Mouse (Mus musculus) ovary, postnatal 36 days (tissue): ENCODE measurements at regions not wholly inside any gene's neighbourhood (a gene's known extent, or its start where the extent isn't known, plus 50 kb on each side); places are given as distances from the start of the nearest gene placed in this dataset.
A peak's percentile ranks its signal among the peaks of the same experiment; 100 is the strongest.

Source experiments
- DNase-seq: peaks from one replicate; pipeline ENCODE4 v3.0.0; 2022; ENCODE audit warnings: low spot score, mixed read lengths

GRCm38 (mm10) chr13:53704104-53704503 lies 231.2 kb upstream of the Msx2 start:
- DNase-seq = no peak

- no peak for DNase-seq
These were observed 227.4 kb upstream of the Msx2 start for GRCm38 (mm10) chr13:53700236-53700635.

GRCm38 (mm10) chr13:53697954-53698353 lies 225.1 kb upstream of the Msx2 start:
- DNase-seq = no peak

GRCm38 (mm10) chr13:53695385-53695784 lies 222.5 kb upstream of the Msx2 start:
- DNase-seq = no peak

- no peak for DNase-seq
These were observed 216.1 kb upstream of the Msx2 start for GRCm38 (mm10) chr13:53688934-53689333.

GRCm38 (mm10) chr13:53688489-53688888 lies 215.6 kb upstream of the Msx2 start:
- peak; percentile 75 for DNase-seq

- no peak for DNase-seq
These were observed 211.6 kb upstream of the Msx2 start for GRCm38 (mm10) chr13:53684498-53684897.

GRCm38 (mm10) chr13:53677187-53677586 lies 204.3 kb upstream of the Msx2 start:
- no peak for DNase-seq

GRCm38 (mm10) chr13:53670361-53670760 lies 197.5 kb upstream of the Msx2 start:
- no peak for DNase-seq

GRCm38 (mm10) chr13:53667518-53667917 lies 194.6 kb upstream of the Msx2 start:
- DNase-seq = no peak

- DNase-seq = no peak
These were observed 192.7 kb upstream of the Msx2 start for GRCm38 (mm10) chr13:53665592-53665991.

GRCm38 (mm10) chr13:53664631-53665230 lies 191.9 kb upstream of the Msx2 start:
- no peak for DNase-seq

GRCm38 (mm10) chr13:53652826-53653225 lies 180.0 kb upstream of the Msx2 start:
- DNase-seq = no peak

GRCm38 (mm10) chr13:53648353-53648752 lies 175.5 kb upstream of the Msx2 start:
- no peak for DNase-seq

- DNase-seq = no peak
These were observed 169.7 kb upstream of the Msx2 start for GRCm38 (mm10) chr13:53642557-53642956.

GRCm38 (mm10) chr13:53639584-53639983 lies 166.7 kb upstream of the Msx2 start:
- DNase-seq = no peak

GRCm38 (mm10) chr13:53639115-53639514 lies 166.2 kb upstream of the Msx2 start:
- no peak for DNase-seq

GRCm38 (mm10) chr13:53636011-53636410 lies 163.1 kb upstream of the Msx2 start:
- DNase-seq = no peak

- DNase-seq = no peak
These were observed 161.8 kb upstream of the Msx2 start for GRCm38 (mm10) chr13:53634637-53635203.

- no peak for DNase-seq
These were observed 125.2 kb upstream of the Msx2 start for GRCm38 (mm10) chr13:53598050-53598449.

GRCm38 (mm10) chr13:53596871-53597800 lies 124.3 kb upstream of the Msx2 start:
- DNase-seq = no peak

GRCm38 (mm10) chr13:53592755-53593154 lies 119.9 kb upstream of the Msx2 start:
- DNase-seq = no peak

GRCm38 (mm10) chr13:53586771-53587170 lies 113.9 kb upstream of the Msx2 start:
- no peak for DNase-seq
